Mouse (Mus musculus) stomach, embryonic 15.5 days (tissue): Measurements from ENCODE around the gene Tpra1. TPM values are rescaled to one million over a fixed set of nuclear protein-coding genes. Genes with fewer than 3 reads are reported as not detected.

ENCODE experiments used
- ATAC-seq: fragments of 200-750 bp; cut with Nextera tagmentation; 2 replicates; pipeline ENCODE4 v1.8.0; 2017; ENCODE audit warnings: low read depth, moderate number of reproducible peaks, moderate TSS enrichment; ENCODE audit not compliant: insufficient read depth, low FRiP score
- H3K27ac ChIP-seq: fragments of 300-500 bp; sonication (generic); 2 replicates; pipeline ENCODE4 v1.5.1; 2015; ENCODE audit warnings: mild to moderate bottlenecking, inconsistent platforms
- H3K27me3 ChIP-seq: fragments of 300-500 bp; sonication (generic); replicated peaks from 2 replicates; pipeline ENCODE4 v1.6.1; 2015; ENCODE audit warnings: inconsistent platforms
- H3K36me3 ChIP-seq: fragments of 300-500 bp; sonication (generic); 2 replicates; pipeline ENCODE4 v1.6.1; 2015; ENCODE audit warnings: inconsistent platforms
- H3K4me1 ChIP-seq: fragments of 300-500 bp; sonication (generic); 2 replicates; pipeline ENCODE4 v1.6.1; 2015; ENCODE audit warnings: inconsistent platforms
- H3K4me2 ChIP-seq: fragments of 300-500 bp; sonication (generic); 2 replicates; pipeline ENCODE4 v1.6.1; 2015; ENCODE audit warnings: mild to moderate bottlenecking, inconsistent platforms
- H3K4me3 ChIP-seq: fragments of 300-500 bp; sonication (generic); replicated peaks from 2 replicates; pipeline ENCODE4 v1.5.1; 2015; ENCODE audit warnings: inconsistent platforms
- H3K9ac ChIP-seq: fragments of 300-500 bp; sonication (generic); 2 replicates; pipeline ENCODE4 v1.6.1; 2015; ENCODE audit warnings: inconsistent platforms
- H3K9me3 ChIP-seq: fragments of 300-500 bp; sonication (generic); 2 replicates; pipeline ENCODE4 v1.6.1; 2016; ENCODE audit warnings: inconsistent platforms
- WGBS: fragments of 180-500 bp; shearing (Covaris S2); methylation state at CpG from one replicate; pipeline ENCODE4 v1.1.7; 2015; 5-methylcytosine and 5-hydroxymethylcytosine counted together
- polyA plus RNA-seq: library from polyadenylated mRNA; unstranded; fragments of >200 nt; fragmentation: Nextera tagmentation; extraction: Ambion mirVana; gene quantifications from 2 replicates; pipeline ENCODE4 v1.2.1, GENCODE M21; 2015

Gene Tpra1
- polyA plus RNA-seq, 1 experiment from 2014 or later, result 60.1 TPM

DNA sequence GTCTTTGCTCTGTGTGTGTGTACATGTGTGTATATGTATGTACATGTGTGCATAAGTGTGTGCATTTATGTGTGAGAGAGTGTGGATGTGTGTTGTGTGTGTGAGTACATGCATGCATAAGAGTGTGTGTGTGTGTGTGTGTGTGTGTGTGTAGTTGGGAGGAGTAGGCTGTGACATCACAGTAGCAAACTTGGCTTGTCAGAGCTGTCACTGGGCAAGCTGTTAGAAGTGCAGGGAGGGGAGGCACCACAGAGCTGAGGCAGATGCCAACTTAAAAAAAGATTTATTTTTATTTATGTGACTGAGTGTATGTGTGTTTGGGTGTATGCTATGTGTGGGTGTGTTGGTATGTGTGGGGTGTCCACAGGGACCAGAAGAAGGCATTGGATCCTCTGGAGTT, 11.4 kb downstream of the Tpra1 start:
- Histone ChIP-seq H3K4me1 (no peaks in the 10 kb centered on the region), H3K9me3 (no peaks in the 10 kb centered on the region), H3K9ac (no peak overlapping the region), H3K36me3 (peaks cover 16% of the 10 kb centered on the region; the same call in 1 of the 2 replicates), H3K4me2 (no peak overlapping the region), H3K27ac (no peak overlapping the region), H3K27me3 (no peaks in the 10 kb centered on the region), H3K4me3 (no peak overlapping the region)
- ATAC-seq, result no peak

DNA sequence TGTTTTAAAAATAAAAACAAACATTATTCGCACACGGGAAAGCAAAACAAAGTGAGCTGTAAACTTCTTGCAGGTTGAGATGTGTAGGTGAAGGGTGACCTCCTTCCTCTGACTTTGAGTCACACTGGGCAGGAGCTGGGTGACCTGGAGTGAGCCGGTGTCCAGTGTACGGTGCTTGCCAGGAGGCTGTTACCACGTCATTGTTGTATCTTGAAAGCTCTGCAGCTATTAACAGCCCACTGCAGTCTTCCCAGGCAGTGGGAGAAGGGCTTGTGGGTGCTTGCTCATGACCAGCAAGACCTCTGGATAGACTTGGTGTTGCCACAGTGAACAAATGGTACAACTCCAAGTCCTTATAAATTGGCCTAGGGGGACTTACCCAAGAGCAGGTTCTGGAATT, 12.7 kb downstream of the Tpra1 start:
- peaks cover 12% of the 10 kb centered on the region; the same call in 1 of the 2 replicates for H3K36me3 ChIP-seq
- no peak overlapping the region for H3K4me3 ChIP-seq
- no peak for ATAC-seq
- H3K4me2 ChIP-seq, result no peak overlapping the region
- no peaks in the 10 kb centered on the region for H3K27me3 ChIP-seq
- no peaks in the 10 kb centered on the region for H3K9me3 ChIP-seq
- H3K9ac ChIP-seq, result no peak overlapping the region
- no peaks in the 10 kb centered on the region for H3K4me1 ChIP-seq
- WGBS, result 71% methylated on average over 5 of the region's 5 CpGs
- H3K27ac ChIP-seq, result no peak overlapping the region

DNA sequence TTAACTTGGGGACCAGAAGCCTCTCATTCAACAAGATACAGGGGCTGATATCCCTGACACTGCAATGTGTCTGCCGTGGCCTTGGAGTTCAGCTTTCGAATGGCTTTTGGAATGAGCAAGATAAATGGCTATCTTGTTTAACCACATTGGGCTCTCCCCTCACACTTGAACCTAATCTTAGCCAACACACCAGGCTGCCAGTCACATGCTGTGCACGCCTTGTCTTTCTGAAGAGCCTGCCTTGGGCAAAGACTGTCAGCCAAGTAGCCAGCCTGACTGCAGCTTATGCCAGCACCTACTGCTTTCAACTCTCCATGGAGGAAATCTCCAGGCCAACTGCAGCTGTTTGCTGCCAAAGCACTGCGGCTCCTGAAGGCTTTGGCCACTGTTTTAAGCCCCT, 13.5 kb downstream of the Tpra1 start:
- H3K27ac ChIP-seq, result no peak overlapping the region
- H3K4me2 ChIP-seq, result no peak overlapping the region
- H3K9ac ChIP-seq, result no peak overlapping the region
- peak; percentile 86 for ATAC-seq
- WGBS, result 74% methylated on average over 4 of the region's 4 CpGs
- H3K4me1 ChIP-seq, result no peaks in the 10 kb centered on the region
- H3K36me3 ChIP-seq, result peaks cover 7% of the 10 kb centered on the region; the same call in 1 of the 2 replicates
- H3K27me3 ChIP-seq, result no peaks in the 10 kb centered on the region
- H3K9me3 ChIP-seq, result no peaks in the 10 kb centered on the region
- no peak overlapping the region for H3K4me3 ChIP-seq

DNA sequence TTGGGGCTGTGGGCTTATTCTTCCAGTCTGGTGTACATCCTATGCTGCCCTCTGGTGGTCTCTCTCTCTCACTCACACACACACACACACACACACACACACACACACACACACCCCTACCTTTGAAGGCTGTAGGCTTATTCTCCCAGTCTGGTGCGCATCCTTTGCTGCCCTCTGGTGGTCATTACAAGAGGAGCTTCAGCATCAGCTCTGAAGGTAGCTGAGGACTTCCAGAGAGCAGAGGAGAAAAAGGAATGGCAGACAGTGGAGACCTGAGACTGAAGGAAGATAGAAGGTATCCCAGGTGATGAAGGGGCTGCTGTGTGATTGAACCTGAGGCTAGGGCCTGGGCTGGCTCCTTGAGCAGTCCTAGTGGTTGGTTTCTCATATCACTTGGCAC, 14.1 kb downstream of the Tpra1 start:
- WGBS, result 62% methylated on average over 1 of the region's 1 CpGs
- 0 out of 2 replicates have a peak, but pooled peaks cover under 1% of the 10 kb centered on the region for H3K36me3 ChIP-seq
- H3K27ac ChIP-seq, result no peak overlapping the region
- no peaks in the 10 kb centered on the region for H3K4me1 ChIP-seq
- H3K9me3 ChIP-seq, result no peaks in the 10 kb centered on the region
- H3K4me2 ChIP-seq, result no peak overlapping the region
- H3K9ac ChIP-seq, result no peak overlapping the region
- no peak for ATAC-seq
- no peak overlapping the region for H3K4me3 ChIP-seq
- no peaks in the 10 kb centered on the region for H3K27me3 ChIP-seq

DNA sequence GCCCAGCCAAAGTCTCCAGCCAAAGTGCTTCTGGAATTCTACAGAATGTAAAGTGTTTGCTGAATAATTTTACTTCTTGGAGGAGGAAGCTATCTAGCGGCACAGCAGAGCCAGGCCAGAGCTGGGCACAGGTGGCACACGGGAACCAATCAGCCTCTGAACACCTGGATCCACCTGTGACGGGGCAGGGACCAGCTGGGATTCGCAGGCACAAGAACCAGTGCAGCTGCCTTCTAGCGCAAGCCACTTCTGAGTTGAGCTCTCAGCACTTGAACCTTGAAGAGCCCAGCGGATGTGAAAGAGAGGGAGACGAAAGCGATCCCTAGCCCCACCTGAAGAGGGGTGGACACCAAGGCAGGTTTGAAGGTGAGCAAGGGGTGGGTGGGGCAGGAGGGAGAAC, 16.8 kb downstream of the Tpra1 start:
- WGBS, result 72% methylated on average over 8 of the region's 8 CpGs
- H3K27ac ChIP-seq, result no peak overlapping the region
- no peaks in the 10 kb centered on the region for H3K9me3 ChIP-seq
- H3K4me1 ChIP-seq, result no peaks in the 10 kb centered on the region; the same call in 1 of the 2 replicates
- H3K36me3 ChIP-seq, result no peaks in the 10 kb centered on the region
- H3K9ac ChIP-seq, result no peak overlapping the region
- no peak overlapping the region for H3K4me3 ChIP-seq
- no peak for ATAC-seq
- no peaks in the 10 kb centered on the region for H3K27me3 ChIP-seq
- H3K4me2 ChIP-seq, result no peak overlapping the region

DNA sequence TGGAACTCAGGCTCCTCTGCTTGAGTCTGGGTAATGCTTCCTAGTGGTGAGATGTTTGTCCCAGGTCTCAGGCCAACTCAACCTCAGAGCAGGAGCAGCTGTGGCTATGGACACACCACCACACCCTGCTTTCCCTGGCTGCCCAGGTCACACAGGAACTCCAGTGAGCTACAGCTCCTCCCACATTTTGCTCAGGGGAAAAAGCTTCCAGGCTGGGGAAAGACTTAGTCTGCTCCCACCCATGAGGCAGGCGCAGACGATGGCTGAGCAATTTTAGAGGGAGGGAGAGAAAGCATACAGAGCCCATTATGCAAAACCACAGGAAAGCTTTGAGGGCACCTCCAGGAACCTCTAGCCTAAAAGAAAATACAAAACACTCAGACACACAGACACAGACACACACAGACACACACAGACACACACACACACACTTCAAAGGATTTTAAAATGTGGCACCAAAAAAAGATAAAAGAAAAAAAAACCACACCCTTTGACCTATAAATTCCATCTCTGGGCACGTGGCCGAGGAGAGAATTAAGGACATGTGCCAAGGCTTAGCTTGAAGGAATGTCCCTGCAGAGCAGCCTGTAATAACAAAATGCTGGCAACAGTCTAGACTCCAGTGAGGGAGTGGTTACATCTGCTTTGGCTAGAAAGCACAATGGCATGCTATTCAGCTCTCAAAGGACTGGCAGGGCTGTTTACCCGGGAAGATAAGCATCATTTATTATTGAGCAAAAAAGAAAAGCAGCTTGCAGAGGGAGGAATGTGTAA, 22.6 kb downstream of the Tpra1 start:
- Histone ChIP-seq H3K27ac (peak overlapping the region; percentile 77), H3K27me3 (no peaks in the 10 kb centered on the region), H3K4me2 (no peak overlapping the region), H3K36me3 (no peaks in the 10 kb centered on the region), H3K9me3 (no peaks in the 10 kb centered on the region), H3K4me1 (peaks cover 24% of the 10 kb centered on the region), H3K9ac (no peak overlapping the region), H3K4me3 (no peak overlapping the region)
- ATAC-seq, result peak; percentile 40; the same call in 1 of the 2 replicates
- WGBS, result 8% methylated on average over 5 of the region's 5 CpGs

DNA sequence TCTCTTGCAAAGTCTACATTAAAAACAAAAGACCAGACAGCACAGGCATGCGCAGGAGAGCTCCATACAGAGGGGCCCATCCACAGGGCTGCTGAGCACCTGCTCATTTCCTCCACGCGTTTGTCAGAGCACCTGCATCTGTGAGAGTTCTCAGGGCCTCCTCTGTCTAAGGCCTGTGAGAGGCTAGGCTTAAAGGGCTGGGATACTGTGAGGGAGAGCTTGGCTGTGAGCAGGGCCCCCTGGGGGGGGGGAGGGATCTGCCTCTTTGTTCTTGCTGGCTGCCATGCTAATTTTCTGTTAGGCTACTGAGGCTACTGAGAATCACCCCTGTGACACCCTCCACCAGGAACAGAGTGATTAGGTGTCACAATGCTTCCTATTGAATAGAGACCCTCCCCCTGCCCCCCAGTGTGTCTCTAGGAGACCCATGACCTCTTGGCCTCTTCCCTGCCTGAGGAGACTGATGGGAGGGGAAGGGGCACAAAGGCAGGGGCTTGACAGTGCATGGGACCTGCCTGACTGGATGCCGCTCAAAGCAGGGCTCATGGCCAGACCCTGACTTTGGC, 23.7 kb downstream of the Tpra1 start:
- Histone ChIP-seq H3K27me3 (no peaks in the 10 kb centered on the region), H3K36me3 (no peaks in the 10 kb centered on the region), H3K4me1 (peaks cover 24% of the 10 kb centered on the region), H3K9ac (no peak overlapping the region), H3K27ac (peak overlapping the region; percentile 52; the same call in 1 of the 2 replicates), H3K4me3 (no peak overlapping the region), H3K4me2 (no peak overlapping the region), H3K9me3 (no peaks in the 10 kb centered on the region)
- 23% methylated on average over 4 of the region's 4 CpGs for WGBS
- peak; percentile 63; the same call in 1 of the 2 replicates for ATAC-seq

DNA sequence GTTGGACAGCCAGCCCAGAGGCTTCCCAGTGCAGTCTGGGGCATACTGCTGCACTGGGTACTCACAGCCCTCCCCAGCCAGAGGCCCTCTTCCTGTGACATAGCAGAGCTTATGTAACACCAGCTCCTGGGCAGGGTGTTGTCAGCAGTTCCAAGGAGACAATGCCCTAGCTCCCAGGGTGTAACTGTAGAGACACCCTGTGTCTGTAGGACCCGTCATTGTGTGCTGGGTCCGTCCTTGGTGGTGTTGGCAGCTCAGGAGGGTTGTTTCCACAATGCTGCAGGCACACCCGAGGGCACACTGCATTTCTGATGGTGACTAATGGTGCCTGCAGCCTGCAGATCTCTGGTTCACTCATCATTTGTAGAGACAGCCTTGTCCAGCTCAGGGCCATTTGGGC, 24.8 kb downstream of the Tpra1 start:
- Histone ChIP-seq H3K36me3 (no peaks in the 10 kb centered on the region), H3K4me2 (no peak overlapping the region), H3K9me3 (no peaks in the 10 kb centered on the region), H3K9ac (no peak overlapping the region), H3K27me3 (no peaks in the 10 kb centered on the region), H3K4me3 (no peak overlapping the region), H3K27ac (no peak overlapping the region), H3K4me1 (peaks cover 24% of the 10 kb centered on the region)
- 33% methylated on average over 3 of the region's 3 CpGs for WGBS
- ATAC-seq, result no peak

DNA sequence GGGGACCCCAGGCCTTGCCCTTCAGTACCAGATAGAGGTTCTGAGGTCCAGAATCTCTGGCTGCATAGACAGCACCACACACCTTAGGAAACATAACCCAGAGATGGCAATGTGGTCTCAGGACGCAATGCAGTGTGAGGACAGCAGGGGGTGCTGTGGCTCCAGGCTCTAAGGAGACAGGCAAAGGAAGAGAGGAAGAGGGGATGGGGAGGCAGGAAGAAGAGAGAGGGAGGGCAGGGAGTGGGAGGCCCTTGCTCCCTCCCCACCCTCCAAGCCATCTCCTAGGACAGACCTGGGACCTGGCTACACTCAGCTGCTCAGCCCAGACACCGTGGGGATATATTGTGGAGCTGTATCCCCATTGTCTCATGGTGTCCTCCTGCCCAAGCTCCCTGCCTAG, 25.5 kb downstream of the Tpra1 start:
- WGBS, result 13% methylated on average over 2 of the region's 2 CpGs
- Histone ChIP-seq H3K4me2 (no peak overlapping the region), H3K9me3 (no peaks in the 10 kb centered on the region), H3K27ac (no peak overlapping the region), H3K27me3 (no peaks in the 10 kb centered on the region), H3K4me1 (peaks cover 24% of the 10 kb centered on the region), H3K36me3 (no peaks in the 10 kb centered on the region), H3K9ac (no peak overlapping the region), H3K4me3 (no peak overlapping the region)
- no peak for ATAC-seq

DNA sequence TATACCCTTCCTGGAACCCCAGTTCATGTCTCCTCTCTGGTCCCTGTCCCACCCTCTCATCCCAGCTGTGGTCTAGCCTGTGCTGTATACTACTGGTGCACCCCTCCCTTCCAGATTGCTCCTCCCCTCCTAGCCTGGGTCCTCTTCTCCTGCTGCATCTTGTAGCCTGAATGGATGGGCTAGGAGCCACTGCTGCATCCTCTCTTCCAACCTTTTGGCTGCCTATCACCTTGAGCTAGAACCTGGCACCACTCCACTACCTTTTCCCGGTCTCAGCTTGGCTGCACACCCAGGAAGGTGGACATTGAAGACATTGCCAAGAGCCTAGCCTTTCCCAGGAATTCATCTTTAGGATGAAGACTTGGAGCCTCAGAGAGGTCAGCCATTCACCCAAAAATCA, 26.0 kb downstream of the Tpra1 start:
- Histone ChIP-seq H3K27me3 (no peaks in the 10 kb centered on the region), H3K4me3 (no peak overlapping the region), H3K9ac (no peak overlapping the region), H3K36me3 (no peaks in the 10 kb centered on the region), H3K27ac (no peak overlapping the region), H3K4me2 (no peak overlapping the region), H3K4me1 (peaks cover 24% of the 10 kb centered on the region), H3K9me3 (no peaks in the 10 kb centered on the region)
- no peak for ATAC-seq
- 72% methylated on average over 1 of the region's 1 CpGs for WGBS

DNA sequence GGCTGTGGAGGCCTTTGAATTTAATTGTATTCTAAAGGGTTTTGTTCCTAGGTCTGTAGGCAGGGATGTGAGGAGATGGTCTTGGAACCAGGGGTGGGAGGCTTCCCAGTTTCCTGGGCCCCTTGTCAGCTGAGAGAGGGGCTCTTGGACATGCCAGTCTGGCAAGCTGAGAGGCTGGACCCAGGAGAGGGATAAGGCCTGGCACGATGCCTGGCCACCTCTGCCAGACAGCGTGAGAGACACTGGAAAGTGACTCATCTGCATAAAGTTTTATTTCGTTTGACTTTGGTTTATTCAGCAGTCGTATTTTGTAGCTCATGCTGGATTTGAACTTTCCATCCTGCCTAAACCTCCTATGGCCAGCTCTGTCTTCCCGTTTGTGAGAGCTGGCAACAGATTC, 26.5 kb downstream of the Tpra1 start:
- Histone ChIP-seq H3K9ac (no peak overlapping the region), H3K27me3 (no peaks in the 10 kb centered on the region), H3K4me3 (no peak overlapping the region), H3K27ac (no peak overlapping the region), H3K4me2 (no peak overlapping the region), H3K36me3 (no peaks in the 10 kb centered on the region), H3K4me1 (peaks cover 24% of the 10 kb centered on the region), H3K9me3 (no peaks in the 10 kb centered on the region)
- WGBS, result 69% methylated on average over 5 of the region's 5 CpGs
- ATAC-seq, result no peak

DNA sequence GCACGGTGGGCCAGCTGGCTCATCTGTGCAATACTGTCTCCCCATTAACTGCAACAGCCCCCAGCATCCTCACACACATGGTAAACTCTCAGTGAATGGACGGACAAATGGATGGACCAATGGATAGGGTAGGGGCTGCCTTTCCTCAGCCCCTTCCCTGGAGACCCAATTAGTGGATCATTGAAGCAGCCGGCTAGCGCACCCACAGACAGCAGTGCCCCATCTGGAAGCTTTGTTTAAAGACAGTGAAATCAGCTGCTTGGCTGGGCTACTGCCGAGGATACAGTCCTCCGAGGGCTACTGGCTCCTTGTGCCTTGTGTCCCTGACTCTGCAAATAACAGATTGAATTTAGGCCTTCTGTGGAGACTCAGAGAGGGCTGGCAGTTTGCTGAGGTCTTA, 27.4 kb downstream of the Tpra1 start:
- H3K4me2 ChIP-seq, result no peak overlapping the region
- no peak overlapping the region for H3K9ac ChIP-seq
- H3K36me3 ChIP-seq, result no peaks in the 10 kb centered on the region
- no peaks in the 10 kb centered on the region for H3K9me3 ChIP-seq
- H3K4me3 ChIP-seq, result no peak overlapping the region
- no peaks in the 10 kb centered on the region for H3K27me3 ChIP-seq
- no peak for ATAC-seq
- 57% methylated on average over 6 of the region's 6 CpGs for WGBS
- H3K4me1 ChIP-seq, result peaks cover 21% of the 10 kb centered on the region
- H3K27ac ChIP-seq, result no peak overlapping the region
